Mouse (Mus musculus) lung, adult 2 months (tissue): ENCODE results near the gene Ptprcap.

Experiments used
- CTCF ChIP-seq: fragments of 200-500 bp; IDR thresholded peaks from 2 replicates; pipeline ENCODE4 v1.5.1; 2011; ENCODE audit warnings: mild to moderate bottlenecking, low read length, control low read depth; ENCODE audit not compliant: insufficient read depth
- POLR2A ChIP-seq: fragments of 200-500 bp; IDR thresholded peaks from 2 replicates; pipeline ENCODE4 v1.6.1; 2011; ENCODE audit warnings: low read depth, mild to moderate bottlenecking, control low read depth, low read length, borderline replicate concordance; ENCODE audit errors: extremely low read depth

- TF ChIP-seq CTCF (no peak), POLR2A (no peak)
Measured at GRCm38 (mm10) chr19:4112063-4112960, 41.1 kb upstream of the Ptprcap start.
